Mouse (Mus musculus) urinary bladder, postnatal 4 days (tissue): ENCODE results near the gene Taok2.
"Not testable (repeated sequence)": the region's sequence is repeated elsewhere in the genome, so short reads cannot be mapped to it uniquely, and the experiment has no call there.

Source experiments
- DNase-seq, 2 experiments: peaks; one replicate each; pipeline ENCODE4 v3.0.0; 2021 to 2022; ENCODE audit warnings: low spot score in 2 of 2

The Taok2 gene

DNA sequence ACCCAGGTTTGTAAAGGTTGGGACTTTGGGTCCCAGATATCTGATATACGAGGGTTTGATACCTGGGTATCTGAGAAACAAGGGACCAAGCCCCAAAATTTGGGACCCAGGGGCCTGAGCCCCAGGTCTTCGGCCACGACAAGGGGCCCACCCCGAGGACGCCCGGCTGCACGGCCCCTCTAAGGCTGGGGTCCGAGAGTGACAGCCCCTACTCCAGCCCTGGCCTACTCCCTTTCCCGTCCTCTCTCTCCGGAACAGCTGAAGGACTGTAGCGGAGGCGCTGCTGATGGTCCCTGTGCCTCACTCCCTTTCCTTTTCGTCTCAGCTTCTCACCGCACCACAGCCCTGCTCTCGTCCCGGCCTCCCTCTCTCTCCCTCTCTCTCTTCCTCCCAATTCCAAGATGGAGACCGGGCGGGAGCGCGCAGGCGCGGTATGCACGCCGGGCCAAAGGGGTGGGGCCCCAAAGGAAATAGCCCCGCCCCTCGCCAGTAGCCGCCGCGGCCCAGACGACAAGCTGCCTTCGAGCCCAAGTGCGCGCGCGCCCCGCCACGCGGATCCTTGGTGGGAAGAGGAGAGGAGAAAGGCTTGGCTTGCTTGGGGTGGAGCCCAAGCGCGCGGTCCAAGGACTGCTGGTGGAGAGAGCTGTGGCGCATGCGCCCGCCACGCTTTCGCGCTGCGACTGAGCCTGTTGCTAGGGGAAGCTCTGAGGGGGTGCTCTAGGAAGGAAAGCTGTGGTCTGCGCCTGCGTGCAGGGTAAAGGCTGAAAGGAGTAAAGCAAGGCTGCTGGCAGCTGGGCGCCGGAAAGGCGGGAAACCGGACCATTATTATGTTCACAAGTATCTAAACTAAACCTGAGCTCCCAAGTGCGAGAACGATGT, at the start of gene Taok2:
Gene Taok2 (minus strand): TSS at position 418 of the 879 bp plus-strand sequence.
- peak; percentile 97 to 99 for DNase-seq

DNA sequence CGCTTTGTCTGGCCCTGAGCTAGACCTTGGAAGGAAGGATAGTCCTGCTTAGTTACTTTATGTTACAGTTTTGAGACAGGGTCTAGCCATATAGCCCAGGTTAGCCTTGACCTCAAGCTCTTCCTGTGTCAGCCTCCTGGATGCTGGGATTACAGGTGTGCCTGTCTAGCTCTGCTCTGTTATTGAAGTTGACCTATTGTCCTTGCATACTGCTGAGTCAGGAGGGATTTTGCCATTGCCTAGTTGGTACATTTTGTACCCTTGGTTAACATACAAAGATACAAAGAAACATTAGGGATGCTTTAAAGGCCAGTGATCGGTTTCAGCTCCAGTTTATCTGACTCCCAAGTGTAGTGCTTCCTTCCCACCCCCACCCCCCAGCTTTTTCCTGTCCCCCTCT, 48.1 kb upstream of the Taok2 start:
- no peak for DNase-seq

DNA sequence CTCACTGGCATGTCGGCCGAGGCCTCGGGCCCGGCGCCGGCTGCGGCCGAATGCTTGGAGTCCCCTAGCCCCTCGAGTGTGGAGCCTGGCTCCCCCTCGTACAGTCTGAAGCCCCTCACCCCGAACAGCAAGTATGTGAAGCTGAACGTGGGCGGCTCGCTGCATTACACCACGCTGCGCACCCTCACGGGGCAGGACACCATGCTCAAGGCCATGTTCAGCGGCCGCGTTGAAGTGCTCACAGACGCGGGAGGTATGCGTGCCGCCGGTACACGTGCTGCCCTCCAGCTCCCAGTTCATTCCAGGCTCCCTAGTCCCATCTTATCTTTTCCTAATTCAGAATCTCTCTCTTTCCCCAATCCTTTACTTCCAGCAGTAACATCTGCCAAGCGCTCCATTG, 44.5 kb upstream of the Taok2 start:
- no peak for DNase-seq

DNA sequence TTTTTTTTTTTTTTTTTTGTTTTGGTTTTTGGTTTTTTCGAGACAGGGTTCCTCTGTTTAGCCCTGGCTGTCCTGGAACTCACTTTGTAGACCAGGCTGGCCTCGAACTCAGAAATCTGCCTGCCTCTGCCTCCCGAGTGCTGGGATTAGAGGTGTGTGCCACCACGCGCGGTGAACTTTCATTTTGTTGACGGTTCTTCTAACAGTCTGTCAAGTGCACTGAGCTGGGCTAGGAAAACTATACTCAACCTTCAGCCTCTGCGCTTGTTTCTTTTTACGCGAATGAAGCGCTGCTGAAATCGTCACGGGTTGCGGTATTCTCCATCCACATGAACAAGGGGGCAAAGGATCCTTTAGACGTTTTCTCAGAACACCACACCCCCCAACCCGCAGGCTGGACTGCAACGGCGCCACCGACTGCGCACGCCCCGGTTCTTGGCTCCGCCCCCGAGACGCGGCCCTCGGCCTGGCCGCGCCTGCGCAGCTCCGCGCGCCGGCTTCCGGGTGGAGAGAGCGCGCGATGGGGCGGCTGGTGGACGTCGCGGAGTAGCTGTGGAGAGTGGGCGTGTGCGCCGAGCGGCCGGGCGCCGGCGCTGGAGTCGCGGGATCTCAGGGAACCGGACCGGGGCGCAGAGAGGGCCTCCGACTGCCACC, 44.0 kb upstream of the Taok2 start, which contains the start of gene Kctd13:
Gene Kctd13 (plus strand): TSS at position 496 of the 654 bp plus-strand sequence.
- DNase-seq = peak; percentile 93 to 94

DNA sequence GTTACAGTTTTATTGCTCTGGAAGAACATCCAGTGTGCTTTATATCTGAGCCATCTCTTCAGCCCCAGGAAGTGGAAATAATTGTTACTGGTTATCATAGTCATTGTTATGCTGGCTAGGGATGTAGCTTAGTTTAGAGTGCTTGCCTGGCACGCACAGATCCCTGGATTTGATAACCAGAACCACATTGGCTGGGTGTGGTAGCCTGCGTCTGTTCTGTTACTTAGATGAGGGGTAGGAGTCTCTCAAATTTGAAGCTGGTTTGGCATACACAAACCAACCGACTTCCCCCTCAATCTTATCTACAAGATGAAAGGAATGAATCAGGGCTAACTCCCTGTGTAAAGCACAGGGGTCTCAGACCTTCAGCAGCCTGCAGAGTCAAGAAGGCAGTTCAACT, 41.8 kb upstream of the Taok2 start:
- DNase-seq = no peak

DNA sequence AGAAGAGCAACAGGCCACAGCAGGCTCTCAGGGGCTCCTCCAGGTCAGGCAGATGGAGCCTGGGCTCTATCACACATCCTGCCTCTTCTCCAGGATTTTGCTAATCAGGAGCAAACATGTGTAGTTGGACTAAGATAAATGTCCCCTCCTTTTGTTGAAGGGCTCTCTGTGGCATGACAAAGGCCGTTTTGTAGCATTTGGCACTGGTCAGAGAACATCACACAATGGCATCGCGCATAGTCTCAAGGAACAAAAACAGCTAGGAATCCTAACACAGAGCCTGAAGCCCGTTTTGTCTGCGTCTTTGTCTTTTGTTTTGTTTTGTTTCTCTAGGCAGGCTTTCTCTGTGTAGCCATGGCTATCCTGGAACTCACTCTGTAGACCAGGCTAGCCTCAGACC, 39.5 kb upstream of the Taok2 start:
- DNase-seq = no peak

DNA sequence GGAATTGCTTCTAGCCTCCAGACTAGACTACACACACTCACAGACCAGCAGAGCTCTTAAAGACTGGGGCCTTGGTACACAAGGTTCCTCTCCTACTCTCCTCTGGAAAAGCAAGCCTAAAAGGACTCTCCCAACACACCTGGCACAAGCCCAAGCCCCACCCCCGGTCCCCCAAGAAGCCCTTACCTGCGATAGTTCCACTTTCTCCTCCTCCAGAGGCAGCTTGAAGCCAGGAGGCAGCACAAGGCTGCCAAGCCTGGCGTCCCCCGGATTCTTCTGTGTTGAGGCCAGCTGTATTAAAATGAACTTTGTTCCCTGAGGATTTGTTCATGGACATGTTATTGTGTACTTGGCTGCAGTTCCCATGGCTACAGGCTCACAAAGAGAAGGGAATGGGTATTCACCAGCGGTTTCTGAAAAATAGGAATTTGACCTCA, 38.1 kb upstream of the Taok2 start, which contains the start of gene Tmem219:
Gene Tmem219 (minus strand): TSS at position 294 of the 437 bp plus-strand sequence.
- peak; percentile 59 to 67 for DNase-seq

DNA sequence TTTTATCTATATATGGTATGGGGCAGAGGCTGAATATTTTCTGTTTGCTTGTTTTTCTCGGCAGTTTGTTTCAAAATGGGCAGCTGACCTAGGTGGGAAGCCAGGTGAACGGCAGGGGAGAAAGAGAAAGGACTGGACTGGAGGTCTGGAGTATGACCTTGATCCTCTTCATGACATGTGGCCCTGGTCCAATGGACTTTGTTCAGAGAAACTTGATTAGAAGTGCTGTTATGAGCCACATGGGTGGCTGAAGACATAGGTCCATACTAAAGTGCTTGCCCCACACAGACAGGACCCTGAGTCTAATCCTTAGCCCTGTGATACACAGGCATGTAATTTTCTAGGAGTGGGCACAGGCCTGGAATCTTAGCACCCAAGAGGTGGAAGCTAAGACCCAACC, 37.1 kb upstream of the Taok2 start:
- DNase-seq = no peak

DNA sequence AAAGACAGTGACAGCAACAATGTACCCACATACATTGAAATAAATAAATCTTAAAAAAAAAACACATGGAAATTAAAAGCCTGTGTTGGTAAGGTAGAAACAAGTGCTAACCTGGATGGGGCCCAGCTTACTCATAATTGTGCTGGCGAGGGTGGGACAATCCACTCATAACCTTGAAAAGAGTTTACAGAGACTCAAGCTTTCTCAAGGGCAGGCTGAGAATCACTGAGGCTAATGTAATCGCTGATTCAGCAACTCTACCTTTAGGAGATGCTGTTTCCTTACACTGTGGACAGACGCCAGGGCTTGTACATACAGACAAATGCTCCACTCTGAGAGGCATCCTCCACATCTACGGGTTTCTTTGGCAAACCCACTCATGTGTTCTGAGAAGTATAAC, 35.5 kb upstream of the Taok2 start:
- no peak for DNase-seq

DNA sequence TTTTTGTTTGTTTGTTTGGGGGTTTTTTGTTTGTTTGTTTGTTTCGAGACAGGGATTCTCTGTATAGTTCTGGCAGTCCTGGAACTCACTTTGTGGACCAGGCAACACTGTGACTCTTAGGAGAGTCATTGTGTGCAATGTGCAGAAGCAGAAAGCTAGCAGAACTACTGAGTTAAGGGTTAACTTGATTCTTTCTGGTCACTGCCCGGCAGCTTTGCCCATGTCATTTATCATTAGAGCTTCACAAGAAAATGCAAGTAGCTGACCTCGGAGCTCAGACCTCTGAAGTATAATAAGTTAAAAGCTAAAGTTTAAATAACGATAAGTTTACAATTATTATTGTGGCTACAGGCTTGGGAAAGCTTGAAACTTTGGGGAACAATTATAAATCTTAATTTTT, 33.9 kb upstream of the Taok2 start:
- not testable (repeated sequence) for DNase-seq

DNA sequence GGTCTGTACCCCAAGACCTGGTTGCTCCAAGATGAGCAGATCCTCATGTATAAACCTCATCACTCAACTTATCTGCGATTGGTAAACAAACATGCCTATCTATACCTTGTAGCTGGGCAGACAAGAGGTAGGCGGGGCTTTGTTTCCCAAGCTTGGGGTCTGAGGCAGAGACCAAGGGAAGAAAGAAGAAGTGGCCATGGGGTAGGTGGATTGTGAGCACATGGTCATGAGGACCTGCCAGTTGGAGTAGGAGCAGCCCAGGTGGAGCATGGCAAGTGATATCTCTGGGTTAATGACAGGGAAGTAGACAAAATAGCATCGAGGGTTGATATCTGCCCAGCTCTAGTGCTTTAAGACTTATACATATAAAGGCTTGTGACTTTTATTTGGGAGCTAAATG, 30.3 kb upstream of the Taok2 start:
- no peak for DNase-seq

DNA sequence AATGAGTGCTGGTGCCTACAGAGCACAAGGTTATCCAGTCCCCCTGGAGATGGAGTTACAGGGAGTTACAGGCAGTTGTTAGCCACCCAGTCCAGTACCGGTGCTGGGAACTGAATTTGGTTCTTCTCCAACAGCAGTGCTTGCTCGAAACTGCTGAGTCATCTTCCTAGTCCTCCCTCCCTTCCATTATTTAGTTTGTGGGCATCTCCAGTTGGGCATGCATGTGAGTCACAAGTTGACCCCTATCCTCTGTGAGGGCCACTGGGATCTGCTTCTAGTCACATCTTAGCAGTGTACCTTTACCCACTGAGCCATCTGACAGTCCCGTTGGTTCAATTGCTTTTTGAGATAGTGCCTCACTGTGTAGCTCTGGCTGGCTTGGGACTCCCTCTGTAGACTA, 21.1 kb upstream of the Taok2 start:
- no peak for DNase-seq

DNA sequence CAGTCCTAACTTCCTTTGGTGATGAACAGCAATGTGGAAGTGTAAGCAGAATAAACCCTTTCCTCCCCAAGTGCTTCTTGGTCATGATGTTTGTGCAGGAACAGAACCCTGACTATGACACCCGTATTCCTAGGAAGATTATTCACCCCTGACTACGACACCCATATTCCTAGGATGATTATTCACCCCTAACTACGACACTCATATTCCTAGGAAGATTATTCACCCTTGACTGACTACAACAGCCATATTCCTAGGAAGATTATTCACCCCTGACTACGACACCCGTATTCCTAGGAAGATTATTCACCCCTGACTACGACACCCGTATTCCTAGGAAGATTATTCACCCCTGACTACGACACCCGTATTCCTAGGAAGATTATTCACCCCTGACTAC, 15.3 kb upstream of the Taok2 start:
- not testable (repeated sequence) for DNase-seq

DNA sequence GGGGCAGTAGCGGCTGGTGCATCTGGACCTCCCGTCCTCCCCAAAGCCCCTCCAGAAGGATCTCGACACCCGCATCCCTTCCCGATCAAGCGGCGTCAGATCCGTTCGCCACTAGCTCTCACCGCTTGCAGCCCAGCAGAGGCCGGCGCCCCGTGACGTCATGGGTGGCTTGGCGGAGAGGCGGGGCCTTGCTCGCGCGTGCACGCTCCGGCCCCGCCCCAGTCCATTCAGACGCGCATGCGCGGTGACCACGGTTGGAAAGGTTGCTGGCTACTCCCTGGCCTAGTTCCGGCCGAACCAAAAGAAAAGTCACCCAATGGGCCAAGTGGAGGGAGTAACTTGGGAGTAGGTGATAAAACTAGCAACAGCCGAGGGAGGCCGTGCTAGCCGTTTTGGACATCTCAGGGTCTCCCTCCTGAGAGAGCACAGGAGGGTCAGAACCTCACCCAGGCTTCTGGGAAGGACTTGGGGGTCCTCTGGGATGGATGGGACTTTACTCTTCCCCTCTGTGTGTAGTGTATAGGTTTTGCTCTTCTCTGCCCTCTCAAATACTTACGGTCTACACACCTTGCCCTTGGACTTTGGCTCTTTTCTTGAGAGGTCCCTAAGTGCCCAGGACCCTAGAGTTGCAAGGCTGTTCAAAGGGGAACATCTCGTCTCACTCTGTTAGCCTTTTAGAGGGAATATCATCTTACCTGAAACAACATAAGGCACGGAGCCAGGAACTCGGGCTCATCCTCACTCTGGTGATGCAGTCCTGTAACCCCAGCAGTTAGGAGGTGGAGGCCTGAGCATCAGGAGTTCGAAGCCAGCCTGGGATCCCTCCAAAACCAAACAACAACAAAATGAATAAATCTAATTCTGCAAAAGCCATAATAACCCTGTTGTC, 13.8 kb upstream of the Taok2 start:
- DNase-seq = peak; percentile 97 to 99

DNA sequence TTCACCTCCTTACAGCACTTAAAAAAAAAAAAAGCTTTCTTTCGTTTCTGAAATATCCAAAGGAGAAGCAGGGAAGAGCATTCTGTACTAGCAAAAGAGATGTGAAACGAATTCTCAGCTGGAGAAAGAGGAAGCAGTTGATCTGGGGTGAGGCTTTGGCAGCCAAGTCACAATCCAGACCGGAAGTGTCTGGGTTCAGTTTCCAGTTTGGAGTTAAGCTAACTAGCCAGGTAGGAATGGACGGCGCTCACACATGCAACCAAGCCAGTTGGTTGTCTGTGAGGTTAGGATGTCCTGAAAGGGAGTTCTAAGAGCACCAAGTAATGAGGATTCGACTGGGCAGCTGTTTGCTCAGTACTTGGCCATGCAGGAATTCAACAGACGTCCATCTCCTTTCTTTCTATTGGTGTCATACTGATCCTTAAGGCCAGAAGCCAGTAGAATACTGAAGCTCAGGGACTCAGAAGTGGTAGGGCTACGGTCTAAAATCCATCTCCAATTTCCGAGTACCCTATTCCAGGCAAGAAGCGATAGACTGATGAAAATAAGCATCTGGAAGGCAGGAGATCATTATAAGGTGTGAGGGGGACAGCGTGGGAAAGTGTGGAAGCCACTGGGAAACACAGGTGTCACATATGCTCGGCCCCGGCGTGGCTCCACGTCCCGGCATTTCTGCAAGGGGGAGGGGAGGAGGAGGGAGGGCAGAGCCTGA, 13.0 kb upstream of the Taok2 start:
- DNase-seq = no peak

DNA sequence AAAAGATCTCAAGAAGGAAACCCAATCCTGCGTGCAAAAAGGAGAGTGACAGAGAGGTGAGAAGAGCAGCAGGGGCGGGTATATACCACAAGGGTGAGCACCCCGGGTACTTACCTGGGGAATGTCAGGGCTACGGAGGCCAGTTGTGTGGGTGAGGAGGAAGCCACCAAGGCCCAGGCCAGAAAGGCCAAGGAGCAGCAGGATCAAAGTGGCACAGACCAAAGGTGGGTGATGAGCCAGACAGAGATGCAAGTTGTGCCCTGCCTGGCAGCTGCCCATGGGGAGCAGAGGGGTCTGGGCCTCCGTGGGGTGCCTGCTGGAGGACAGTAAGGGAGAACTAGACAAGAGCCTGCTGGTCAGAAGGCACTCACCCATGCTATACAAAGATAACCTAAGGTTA, 12.4 kb upstream of the Taok2 start:
- DNase-seq = no peak

DNA sequence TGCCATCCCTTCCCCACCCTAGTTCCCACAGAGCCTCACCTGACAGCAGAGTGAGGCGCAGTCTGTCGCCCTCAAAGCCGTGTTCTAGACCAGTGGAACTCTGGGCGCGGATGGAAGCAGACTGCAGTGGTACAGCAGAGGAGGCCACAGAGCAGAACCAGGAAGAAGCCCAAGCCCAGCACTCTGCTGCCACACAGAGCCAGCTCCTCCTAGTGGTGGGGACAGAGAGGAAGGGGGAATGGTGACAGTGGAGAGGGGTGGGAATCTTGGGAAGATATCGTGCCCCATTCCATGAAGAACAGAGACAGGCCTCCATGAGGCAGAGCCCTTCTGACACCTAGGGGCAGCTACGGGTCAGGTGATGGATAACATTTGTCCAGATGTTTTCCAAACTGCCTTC, 4.3 kb upstream of the Taok2 start:
- DNase-seq = no peak

DNA sequence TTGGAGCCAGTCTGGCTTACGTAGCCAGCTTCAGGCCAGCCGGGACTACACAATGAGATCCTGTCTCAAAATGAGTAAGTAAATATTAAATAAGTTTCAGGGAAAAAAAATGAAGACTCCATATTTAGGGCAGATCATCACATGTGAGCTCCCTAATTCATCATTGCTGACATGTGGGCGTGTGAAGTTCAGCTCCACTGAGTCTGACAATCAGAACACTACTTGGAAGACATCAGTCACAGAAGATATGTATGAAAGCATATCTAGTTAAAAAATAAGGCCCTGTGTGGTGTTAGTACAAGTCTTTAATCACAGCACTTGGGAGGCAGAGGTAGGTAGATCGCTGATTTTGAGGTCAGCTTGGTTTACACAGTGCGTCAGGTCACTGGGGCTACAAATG, 2.8 kb upstream of the Taok2 start:
- no peak for DNase-seq

DNA sequence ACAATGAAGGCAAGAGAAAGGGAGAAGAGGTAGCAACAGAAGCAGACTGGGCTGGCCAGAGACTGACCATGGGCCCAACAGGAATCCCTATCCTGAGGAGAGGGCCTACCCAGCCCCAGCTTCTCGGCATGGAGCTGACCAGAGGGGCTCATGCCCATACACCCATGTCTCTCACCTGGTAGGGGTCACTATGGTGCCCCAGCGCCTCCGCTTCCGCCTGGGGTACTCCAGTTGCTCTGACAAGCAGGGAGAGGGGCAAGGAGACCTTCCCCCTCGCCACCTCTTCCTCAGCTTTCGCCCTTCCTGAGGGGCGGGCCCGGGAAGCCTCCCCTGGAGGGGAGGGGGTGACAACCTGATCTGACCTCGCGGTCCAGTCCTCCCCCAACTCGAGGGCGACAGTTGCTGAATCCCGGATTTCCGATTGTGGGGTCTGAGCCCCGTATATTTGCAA, 747 bp downstream of the Taok2 start:
- DNase-seq = no peak

DNA sequence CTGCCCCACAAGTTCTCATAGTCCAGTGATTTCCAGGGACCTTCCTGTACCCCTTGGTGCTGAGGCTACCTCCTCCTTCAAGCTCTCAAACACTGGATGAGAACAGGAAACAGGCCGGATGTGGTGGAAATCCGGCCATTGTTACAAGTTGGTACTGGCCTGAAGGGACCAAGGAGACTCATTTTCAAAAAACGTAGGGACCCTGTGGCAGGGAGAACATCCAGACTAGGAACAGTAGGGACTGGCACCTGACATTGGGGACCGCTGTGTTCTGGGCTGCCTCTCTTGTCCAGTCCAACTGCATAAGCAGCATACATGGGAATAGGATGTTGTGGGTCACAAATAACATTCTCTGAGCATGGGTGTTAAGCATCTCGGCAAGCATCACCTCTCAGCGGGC, 3.5 kb downstream of the Taok2 start:
- no peak for DNase-seq

DNA sequence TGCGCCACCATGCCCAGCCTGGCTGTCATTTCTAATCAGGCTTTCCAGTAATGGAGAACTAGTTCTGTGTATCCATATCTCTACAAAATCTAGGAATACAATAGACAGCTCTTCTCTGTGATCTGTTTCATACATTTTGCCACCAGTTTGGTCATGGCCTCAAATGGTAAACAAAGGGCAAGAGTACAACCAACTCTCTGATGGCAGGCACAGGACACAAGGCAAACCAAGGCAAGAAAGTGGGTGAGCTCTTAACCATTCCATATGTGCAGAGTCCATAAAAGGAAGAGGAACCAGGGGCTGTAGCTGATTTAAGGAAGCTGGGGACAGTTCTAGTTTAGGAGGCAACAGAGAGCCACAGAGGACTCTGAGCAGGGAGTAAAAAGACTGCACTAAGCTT, 7.3 kb downstream of the Taok2 start:
- DNase-seq = no peak
